Mouse (Mus musculus) hindbrain, embryonic 12.5 days (tissue): ENCODE measurements at regions not wholly inside any gene's neighbourhood (a gene's known extent, or its start where the extent isn't known, plus 50 kb on each side); places are given as distances from the start of the nearest gene placed in this dataset. TPM values are rescaled to one million over a fixed set of nuclear protein-coding genes. Genes with fewer than 3 reads are reported as not detected.

Experiments
- microRNA-seq: library from miRNA; unstranded; fragments of <30 nt; microRNA quantifications from one replicate; pipeline ENCODE4, GENCODE M21; 2017

Small RNA genes in the stretch of these regions (microRNA-seq; reads per million reads assigned to microRNA genes)
- gene Gm27935: not detected
